Mouse (Mus musculus) intestine, embryonic 15.5 days (tissue): ENCODE results near the gene Rbp4. TPM values are rescaled to one million over a fixed set of nuclear protein-coding genes. Genes with fewer than 3 reads are reported as not detected.
A peak's percentile ranks its signal among the peaks of the same experiment; 100 is the strongest.

ENCODE experiments used
- ATAC-seq: fragments of 200-750 bp; cut with Nextera tagmentation; 2 replicates; pipeline ENCODE4 v1.8.0; 2017; ENCODE audit warnings: moderate TSS enrichment, moderate library complexity
- H3K27ac ChIP-seq: fragments of 300-500 bp; sonication (generic); 2 replicates; pipeline ENCODE4 v1.5.1; 2015; ENCODE audit warnings: mild to moderate bottlenecking, inconsistent platforms
- H3K27me3 ChIP-seq: fragments of 300-500 bp; sonication (generic); replicated peaks from 2 replicates; pipeline ENCODE4 v1.6.1; 2015; ENCODE audit warnings: inconsistent platforms
- H3K36me3 ChIP-seq: fragments of 300-500 bp; sonication (generic); 2 replicates; pipeline ENCODE4 v1.6.1; 2015; ENCODE audit warnings: inconsistent platforms
- H3K4me1 ChIP-seq: fragments of 300-500 bp; sonication (generic); replicated peaks from 2 replicates; pipeline ENCODE4 v1.6.1; 2015; ENCODE audit warnings: inconsistent platforms
- H3K4me2 ChIP-seq: fragments of 300-500 bp; sonication (generic); replicated peaks from 2 replicates; pipeline ENCODE4 v1.6.1; 2015; ENCODE audit warnings: mild to moderate bottlenecking, inconsistent platforms
- H3K4me3 ChIP-seq: fragments of 300-500 bp; sonication (generic); replicated peaks from 2 replicates; pipeline ENCODE4 v1.5.1; 2015; ENCODE audit warnings: inconsistent platforms
- H3K9ac ChIP-seq: fragments of 300-500 bp; sonication (generic); 2 replicates; pipeline ENCODE4 v1.6.1; 2015; ENCODE audit warnings: inconsistent platforms
- H3K9me3 ChIP-seq: fragments of 300-500 bp; sonication (generic); 2 replicates; pipeline ENCODE4 v1.6.1; 2016; ENCODE audit warnings: inconsistent platforms
- WGBS: fragments of 180-500 bp; shearing (Covaris S2); methylation state at CpG from one replicate; pipeline ENCODE4 v1.1.7; 2015; 5-methylcytosine and 5-hydroxymethylcytosine counted together
- polyA plus RNA-seq: library from polyadenylated mRNA; unstranded; fragments of >200 nt; fragmentation: Nextera tagmentation; extraction: Ambion mirVana; gene quantifications from 2 replicates; pipeline ENCODE4 v1.2.1, GENCODE M21; 2015

Rbp4 gene
- polyA plus RNA-seq, result 86.5 and 87.7 TPM in 2 replicates

- Histone ChIP-seq H3K4me1 (peaks cover 4% of the 10 kb centered on the region), H3K4me3 (peak within 1 kb of the TSS; percentile 55), H3K9ac (peak within 1 kb of the TSS; percentile 38), H3K4me2 (peak within 1 kb of the TSS; percentile 93), H3K27me3 (peaks cover 13% of the 10 kb centered on the region; the same call in 1 of the 2 replicates), H3K9me3 (no peaks in the 10 kb centered on the region), H3K36me3 (no peaks in the 10 kb centered on the region), H3K27ac (no peak within 1 kb of the TSS; the same call in 1 of the 2 replicates)
- 49% methylated on average over 6 of the region's 6 CpGs for WGBS
- ATAC-seq, result no peak
Measured at GRCm38 (mm10) chr19:38125219-38125610, at the start of gene Rbp4. Rbp4 (minus strand) TSS chr19:38125281.

- H3K9me3 ChIP-seq, result no peaks in the 10 kb centered on the region
- 40% methylated on average over 2 of the region's 2 CpGs for WGBS
- no peaks in the 10 kb centered on the region for H3K4me1 ChIP-seq
- H3K27me3 ChIP-seq, result no peaks in the 10 kb centered on the region
- no peak overlapping the region for H3K27ac ChIP-seq
- no peak overlapping the region for H3K4me3 ChIP-seq
- H3K4me2 ChIP-seq, result no peak overlapping the region
- ATAC-seq, result peak; percentile 87
- no peaks in the 10 kb centered on the region for H3K36me3 ChIP-seq
- H3K9ac ChIP-seq, result no peak overlapping the region
Measured at GRCm38 (mm10) chr19:38164633-38165032, 39.6 kb upstream of the Rbp4 start.

- 67% methylated on average over 21 of the region's 21 CpGs for WGBS
- peak; percentile 47 for ATAC-seq
- no peak overlapping the region for H3K4me3 ChIP-seq
- no peaks in the 10 kb centered on the region for H3K4me1 ChIP-seq
- no peak overlapping the region for H3K9ac ChIP-seq
- no peaks in the 10 kb centered on the region for H3K27me3 ChIP-seq
- no peaks in the 10 kb centered on the region for H3K36me3 ChIP-seq
- H3K9me3 ChIP-seq, result no peaks in the 10 kb centered on the region
- no peak overlapping the region for H3K27ac ChIP-seq
- H3K4me2 ChIP-seq, result 0 out of 2 replicates have a peak overlapping the region, but pooled peaks have one; percentile 25
Measured at GRCm38 (mm10) chr19:38161648-38162354, 36.7 kb upstream of the Rbp4 start.

DNA sequence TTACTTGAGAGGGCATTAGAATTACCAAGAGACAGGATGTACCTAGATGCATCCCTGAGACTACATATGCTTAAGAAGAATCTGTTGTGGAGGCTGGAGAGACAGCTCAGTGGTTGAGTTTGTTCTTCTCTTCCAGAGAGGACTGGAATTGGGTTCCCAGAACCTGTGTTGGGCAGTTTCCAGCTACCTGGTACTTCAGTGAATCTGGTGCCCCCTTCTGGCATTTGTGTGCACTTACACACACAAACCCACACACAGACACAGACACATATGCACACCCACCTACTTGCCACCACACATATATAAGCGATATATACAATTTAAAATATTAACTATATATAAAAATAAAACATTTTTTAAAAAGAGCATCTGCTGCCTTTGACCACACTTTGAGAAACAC, 31.2 kb upstream of the Rbp4 start:
- H3K4me1 ChIP-seq, result no peaks in the 10 kb centered on the region
- no peak overlapping the region for H3K27ac ChIP-seq
- no peak for ATAC-seq
- H3K9me3 ChIP-seq, result no peaks in the 10 kb centered on the region
- 94% methylated on average over 1 of the region's 1 CpGs for WGBS
- no peak overlapping the region for H3K4me3 ChIP-seq
- H3K4me2 ChIP-seq, result no peak overlapping the region
- no peak overlapping the region for H3K9ac ChIP-seq
- H3K27me3 ChIP-seq, result no peaks in the 10 kb centered on the region
- H3K36me3 ChIP-seq, result no peaks in the 10 kb centered on the region

- no peak for ATAC-seq
- 77% methylated on average over 4 of the region's 4 CpGs for WGBS
- no peaks in the 10 kb centered on the region for H3K27me3 ChIP-seq
- H3K4me1 ChIP-seq, result no peaks in the 10 kb centered on the region
- H3K4me3 ChIP-seq, result no peak overlapping the region
- H3K27ac ChIP-seq, result no peak overlapping the region
- H3K36me3 ChIP-seq, result no peaks in the 10 kb centered on the region
- H3K4me2 ChIP-seq, result no peak overlapping the region
- H3K9ac ChIP-seq, result no peak overlapping the region
- no peaks in the 10 kb centered on the region for H3K9me3 ChIP-seq
Measured at GRCm38 (mm10) chr19:38143540-38144271, 18.6 kb upstream of the Rbp4 start.

DNA sequence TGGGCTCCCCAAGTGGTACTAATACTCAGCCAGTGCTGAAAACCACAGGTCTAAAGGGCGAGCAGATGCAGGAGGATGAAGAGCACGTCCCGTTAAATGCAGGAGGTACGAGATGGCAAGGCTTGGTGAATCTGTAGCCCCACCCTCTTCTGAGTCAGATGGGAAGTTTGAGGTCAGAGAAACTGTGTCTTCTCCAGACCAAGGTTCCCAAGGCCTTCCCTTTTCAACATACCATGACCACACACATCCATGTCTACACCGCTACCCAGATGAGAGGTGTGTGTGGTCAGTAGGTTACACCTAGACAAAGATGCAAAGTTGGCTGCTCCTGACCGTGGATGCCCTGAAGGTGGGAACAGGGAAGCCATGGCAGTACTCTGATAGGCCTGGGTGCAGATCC, 9.7 kb upstream of the Rbp4 start:
- no peak overlapping the region for H3K9ac ChIP-seq
- H3K4me2 ChIP-seq, result no peak overlapping the region
- H3K4me3 ChIP-seq, result no peak overlapping the region
- no peaks in the 10 kb centered on the region for H3K9me3 ChIP-seq
- no peak for ATAC-seq
- WGBS, result 70% methylated on average over 6 of the region's 6 CpGs
- no peaks in the 10 kb centered on the region for H3K4me1 ChIP-seq
- no peak overlapping the region for H3K27ac ChIP-seq
- no peaks in the 10 kb centered on the region for H3K36me3 ChIP-seq
- no peaks in the 10 kb centered on the region for H3K27me3 ChIP-seq

DNA sequence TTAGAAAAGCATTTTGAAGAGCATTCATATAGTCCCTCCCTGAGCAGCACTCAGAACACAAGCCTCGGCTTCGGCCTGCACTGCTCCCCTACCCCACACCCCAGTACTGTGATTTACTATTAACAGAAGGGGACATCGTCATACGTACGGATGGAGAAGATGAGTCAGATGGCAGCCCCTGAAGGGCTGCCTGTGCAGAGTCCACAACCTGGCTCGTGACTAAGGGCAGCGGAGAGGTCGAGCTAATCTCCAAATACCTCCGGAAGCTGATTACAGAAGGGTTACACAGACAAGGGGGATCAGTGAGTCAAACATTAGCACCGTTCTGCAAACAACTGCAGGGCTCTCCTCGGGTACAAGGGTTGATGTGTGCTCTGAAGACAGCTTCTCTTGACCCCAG, 8.9 kb upstream of the Rbp4 start:
- Histone ChIP-seq H3K4me1 (no peaks in the 10 kb centered on the region), H3K27me3 (no peaks in the 10 kb centered on the region), H3K36me3 (no peaks in the 10 kb centered on the region), H3K4me2 (no peak overlapping the region; the same call in 1 of the 2 replicates), H3K9ac (no peak overlapping the region), H3K27ac (no peak overlapping the region), H3K9me3 (no peaks in the 10 kb centered on the region), H3K4me3 (no peak overlapping the region)
- ATAC-seq, result peak; percentile 86
- WGBS, result 27% methylated on average over 11 of the region's 11 CpGs

DNA sequence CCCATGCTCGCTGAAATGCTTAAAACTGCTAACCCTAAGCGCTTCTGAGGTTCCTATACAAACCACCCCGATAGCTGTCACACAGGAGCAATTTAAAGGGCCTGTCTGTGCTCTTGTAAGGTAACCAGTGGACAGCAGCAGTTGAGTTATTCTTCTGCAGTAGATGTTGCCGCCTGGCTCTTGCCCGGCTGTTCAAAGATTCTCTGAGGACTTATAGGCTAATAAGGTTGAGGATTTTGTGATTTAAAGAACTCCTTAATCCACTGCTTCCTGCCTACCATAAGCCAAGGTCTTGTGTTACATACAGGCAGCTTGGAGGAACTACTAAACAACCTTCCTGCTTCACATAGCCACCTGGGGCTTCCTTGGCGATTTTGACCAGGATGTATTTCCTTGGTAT, 7.4 kb upstream of the Rbp4 start, which contains the start of gene Pde6c:
Gene Pde6c, plus strand, starts transcription at position 301 of the 400 bp plus-strand sequence.
- Histone ChIP-seq H3K4me2 (no peak within 1 kb of the TSS), H3K9ac (no peak within 1 kb of the TSS), H3K4me1 (no peaks in the 10 kb centered on the region), H3K9me3 (no peaks in the 10 kb centered on the region), H3K27me3 (no peaks in the 10 kb centered on the region), H3K36me3 (no peaks in the 10 kb centered on the region), H3K4me3 (no peak within 1 kb of the TSS), H3K27ac (no peak within 1 kb of the TSS)
- ATAC-seq, result no peak
- 75% methylated on average over 6 of the region's 6 CpGs for WGBS

- no peak for ATAC-seq
- 72% methylated on average over 8 of the region's 8 CpGs for WGBS
Measured at GRCm38 (mm10) chr19:38126656-38127055, 1.6 kb upstream of the Rbp4 start.

GRCm38 (mm10) chr19:38124401-38125218, 471 bp downstream of the Rbp4 start:
- peak; percentile 87 for ATAC-seq
- H3K27me3 ChIP-seq, result peaks cover 13% of the 10 kb centered on the region; the same call in 1 of the 2 replicates
- no peak overlapping the region; the same call in 1 of the 2 replicates for H3K27ac ChIP-seq
- no peaks in the 10 kb centered on the region for H3K36me3 ChIP-seq
- peak overlapping the region; percentile 55 for H3K4me3 ChIP-seq
- peak overlapping the region; percentile 38 for H3K9ac ChIP-seq
- H3K4me2 ChIP-seq, result peak overlapping the region; percentile 93
- no peaks in the 10 kb centered on the region for H3K9me3 ChIP-seq
- under 1% methylated on average over 65 of the region's 77 CpGs for WGBS
- peaks cover 4% of the 10 kb centered on the region for H3K4me1 ChIP-seq

More at GRCm38 (mm10) chr19:38126656-38127055, 1.6 kb upstream of the Rbp4 start:
- Histone ChIP-seq H3K27me3 (peaks cover 13% of the 10 kb centered on the region; the same call in 1 of the 2 replicates), H3K4me3 (no peak overlapping the region), H3K9me3 (no peaks in the 10 kb centered on the region), H3K4me2 (no peak overlapping the region), H3K36me3 (no peaks in the 10 kb centered on the region), H3K27ac (no peak overlapping the region), H3K4me1 (peaks cover 4% of the 10 kb centered on the region), H3K9ac (no peak overlapping the region)

GRCm38 (mm10) chr19:38123921-38124320, 1.2 kb downstream of the Rbp4 start:
- Histone ChIP-seq H3K4me2 (peak overlapping the region; percentile 93), H3K9me3 (no peaks in the 10 kb centered on the region), H3K9ac (peak overlapping the region; percentile 38), H3K4me3 (peak overlapping the region; percentile 55), H3K4me1 (peaks cover 4% of the 10 kb centered on the region), H3K27ac (no peak overlapping the region), H3K36me3 (no peaks in the 10 kb centered on the region), H3K27me3 (peaks cover 13% of the 10 kb centered on the region; the same call in 1 of the 2 replicates)
- WGBS, result 24% methylated on average over 9 of the region's 9 CpGs
- ATAC-seq, result peak; percentile 35; the same call in 1 of the 2 replicates
